Mouse (Mus musculus) cerebellum, postnatal 36 days (tissue): ENCODE results near the gene Prss35.

Source experiments
- DNase-seq, 2 experiments: peaks; one replicate each; pipeline ENCODE4 v3.0.0; 2021 to 2022; ENCODE audit warnings: mixed read lengths in 2 of 2

The Prss35 gene

DNA sequence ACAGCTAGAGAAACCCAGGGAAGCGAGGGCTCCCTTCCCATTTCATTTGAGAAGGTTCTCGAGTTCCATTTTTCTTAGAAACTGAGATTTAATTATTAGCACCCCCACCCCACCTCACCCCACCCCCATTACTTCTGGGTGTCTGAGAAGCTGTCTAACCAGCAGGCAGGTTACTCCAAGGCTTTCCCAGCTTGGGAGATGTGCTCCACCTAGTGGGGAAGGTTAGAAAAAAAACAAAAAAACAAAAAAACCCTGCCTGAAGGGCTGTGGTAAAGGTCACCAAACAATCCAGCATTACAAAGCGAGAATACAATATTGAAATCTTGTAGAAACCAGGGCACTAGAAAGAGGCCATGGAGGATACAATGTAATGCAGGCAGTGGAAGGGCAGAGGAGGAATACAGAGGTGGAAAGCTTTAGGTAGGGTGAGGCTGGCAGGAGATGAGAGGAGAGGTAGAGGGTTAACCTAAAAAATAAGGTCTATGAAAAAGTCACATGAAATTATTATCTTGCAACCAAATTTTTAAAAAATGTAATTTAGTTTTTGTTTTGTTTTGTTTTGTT, 57.2 kb downstream of the Prss35 start:
- DNase-seq = peak in 1 of 2 experiments; percentile 33
